Mouse (Mus musculus) cerebellum, adult 9-10 months (tissue): ENCODE measurements around the gene Bcl7a.
A peak's percentile ranks its signal among the peaks of the same experiment; 100 is the strongest.

Experiments used
- DNase-seq: peaks from one replicate; pipeline ENCODE4 v3.0.0; 2022

The Bcl7a gene

DNA sequence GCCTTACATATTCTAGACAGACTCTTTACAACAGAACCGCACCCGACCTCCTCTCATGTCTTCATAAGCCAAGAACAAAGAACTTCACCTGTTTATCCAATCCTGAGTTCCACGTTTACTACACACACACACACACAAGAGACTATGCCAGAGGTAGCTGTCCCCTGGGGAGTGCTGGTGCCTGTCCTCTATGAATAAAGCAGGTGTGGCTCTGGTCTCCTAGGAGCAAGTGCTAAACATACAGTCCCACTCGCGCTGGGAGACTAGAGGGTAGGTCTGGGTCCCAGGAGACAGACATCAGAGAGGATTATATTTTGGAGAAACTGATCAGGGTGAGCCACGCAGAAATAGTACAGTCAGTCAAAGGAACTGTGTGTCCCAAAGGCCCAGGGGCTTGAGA is 10.1 kb upstream of the Bcl7a start:
- DNase-seq, result no peak

DNA sequence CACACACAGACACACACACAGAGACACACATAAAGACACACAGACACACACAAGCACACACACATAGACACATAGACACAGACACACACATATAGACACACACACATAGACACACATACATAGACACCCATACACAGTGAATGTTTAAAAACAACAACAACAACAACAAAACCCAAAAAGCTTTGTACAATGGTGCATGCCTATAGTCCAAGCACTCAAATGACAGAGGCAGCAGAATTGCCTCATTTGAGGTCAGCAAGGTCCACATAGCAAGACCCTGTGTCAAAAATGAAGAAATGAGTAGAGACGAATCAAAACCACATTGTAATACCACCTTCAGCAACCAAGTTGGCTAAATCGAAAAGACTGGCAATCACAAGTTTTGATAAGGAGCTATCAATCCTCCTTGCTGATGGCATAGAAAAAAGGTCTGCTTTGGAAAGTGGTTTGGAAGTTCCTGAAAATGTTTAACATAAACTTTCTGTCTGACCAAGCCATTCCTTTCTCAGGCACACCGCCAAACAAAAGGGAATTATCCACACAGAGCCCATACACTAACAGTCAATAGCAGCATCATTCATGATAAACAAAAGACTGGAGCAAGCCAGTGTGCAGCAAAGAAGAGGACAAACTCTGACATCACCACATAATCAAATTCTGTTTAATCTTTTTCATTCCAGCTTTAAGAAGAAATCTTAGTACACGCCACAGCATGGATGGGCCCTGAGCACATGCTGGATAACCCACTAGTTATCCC is 7.3 kb upstream of the Bcl7a start:
- no peak for DNase-seq

DNA sequence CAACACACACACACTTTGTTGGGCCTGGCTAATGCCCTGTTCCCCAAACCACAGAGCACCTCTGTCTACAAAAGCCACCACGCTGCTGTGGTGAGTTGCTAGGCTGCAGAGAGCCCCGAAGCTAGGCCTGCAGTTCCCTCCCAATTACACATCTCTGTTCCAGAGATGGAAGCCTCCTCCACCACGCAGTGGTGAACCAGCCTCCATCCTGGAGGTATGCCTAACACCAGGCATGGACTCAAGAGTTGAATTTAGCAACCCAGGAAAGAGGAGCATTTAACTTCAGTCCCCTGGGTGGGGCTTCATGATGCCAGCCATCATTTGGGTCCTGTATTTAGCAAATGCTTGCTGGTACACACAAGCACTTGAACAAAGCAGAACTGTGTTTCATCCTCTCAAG is 5.2 kb upstream of the Bcl7a start:
- no peak for DNase-seq

DNA sequence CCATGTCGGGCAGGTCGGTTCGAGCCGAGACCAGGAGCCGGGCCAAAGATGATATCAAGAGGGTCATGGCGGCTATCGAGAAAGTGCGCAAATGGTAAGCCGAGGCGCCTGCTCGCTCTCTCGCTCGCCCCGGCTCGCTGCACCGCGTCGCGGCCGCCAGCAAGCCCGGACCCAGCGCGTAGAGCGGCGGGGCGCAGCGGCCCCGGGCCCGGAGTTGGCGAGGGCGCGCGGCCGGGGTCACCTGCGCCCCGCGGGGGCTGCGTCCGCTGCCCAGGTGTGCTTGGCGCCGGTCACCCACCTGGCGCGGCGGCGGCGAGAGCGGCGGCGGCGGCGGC is 961 bp downstream of the Bcl7a start:
- no peak for DNase-seq

DNA sequence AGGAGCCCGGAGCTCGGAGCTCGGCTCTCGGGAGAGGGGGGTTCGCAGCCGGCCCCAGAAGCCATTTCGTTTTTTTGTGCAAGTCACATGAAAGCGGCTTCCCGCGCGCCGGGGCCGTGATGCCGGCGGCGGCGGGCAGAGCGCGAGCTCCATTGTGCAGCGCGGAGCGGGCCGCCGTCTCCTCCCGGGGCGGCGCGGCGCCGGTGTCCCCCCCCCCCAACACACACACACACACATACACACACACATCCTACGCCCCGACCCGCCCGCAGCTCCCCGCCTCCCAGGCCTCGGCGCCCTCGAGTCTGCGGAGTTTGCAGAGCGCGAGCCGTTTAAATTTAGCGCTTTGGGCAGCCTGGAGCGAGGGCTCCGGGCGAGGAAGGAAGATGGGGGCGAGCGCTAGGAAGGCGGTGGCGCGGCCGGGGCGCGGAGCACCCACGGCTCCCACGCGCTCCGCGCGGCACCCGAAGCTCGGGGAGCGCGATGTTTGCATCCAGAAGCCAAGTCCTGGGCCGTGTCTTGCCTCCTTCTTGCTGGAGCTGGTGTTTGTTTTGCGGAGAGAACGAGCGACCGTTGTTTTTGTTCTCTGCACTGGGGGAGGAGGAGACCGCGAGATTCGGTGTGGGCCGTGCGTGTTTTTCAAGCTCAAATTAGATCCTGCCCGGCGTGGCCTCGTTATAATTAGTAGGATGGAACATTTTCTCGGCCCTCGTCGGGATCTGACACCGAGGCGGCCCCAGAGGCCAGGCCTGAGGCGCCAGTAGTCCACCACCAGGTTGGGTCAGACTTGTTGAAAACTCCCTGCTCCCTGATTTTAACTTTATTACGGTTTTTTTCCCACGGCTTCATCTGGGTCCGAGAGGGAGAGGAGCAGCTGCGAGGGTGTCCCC is 1.6 kb downstream of the Bcl7a start:
- no peak for DNase-seq

DNA sequence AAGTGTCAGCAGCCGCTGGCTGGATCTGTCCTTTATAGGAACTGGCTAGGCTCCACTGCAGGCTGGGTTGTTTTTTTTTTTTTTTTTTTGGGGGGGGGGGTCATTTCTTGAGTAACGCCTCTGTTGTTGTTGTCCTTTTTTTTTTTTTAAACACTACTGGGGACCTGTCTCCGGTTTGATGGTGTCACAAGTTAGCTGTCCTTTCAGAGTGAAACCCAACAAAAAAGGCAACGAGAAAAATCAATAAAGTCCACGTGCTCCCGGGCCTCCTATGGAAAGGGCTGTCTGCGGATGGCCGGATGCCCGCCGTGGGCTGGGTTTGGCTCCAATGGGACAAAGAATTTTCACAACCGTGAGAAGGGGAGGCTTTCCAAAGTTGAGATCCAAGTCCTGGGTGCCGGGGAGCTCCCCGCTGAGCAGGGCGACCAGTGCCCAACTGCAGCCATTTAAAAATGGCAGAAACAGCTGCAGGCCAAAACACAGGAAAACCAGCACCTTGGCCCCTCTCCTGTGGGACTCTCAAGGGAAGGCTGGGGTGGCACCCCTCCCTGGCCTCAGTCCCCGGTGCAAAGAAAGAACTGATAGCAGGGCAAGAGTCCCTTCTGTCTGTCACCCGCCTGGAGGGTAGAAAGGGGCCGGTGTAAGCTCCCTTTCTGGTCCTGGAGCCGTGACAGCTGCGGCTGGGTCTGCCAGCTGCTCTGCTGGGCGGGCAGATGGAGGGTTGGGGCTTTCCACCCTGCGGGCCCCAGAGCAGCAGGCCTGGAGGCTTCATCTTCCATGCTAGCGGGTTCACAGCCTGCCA is 2.4 kb downstream of the Bcl7a start:
- DNase-seq, result no peak

DNA sequence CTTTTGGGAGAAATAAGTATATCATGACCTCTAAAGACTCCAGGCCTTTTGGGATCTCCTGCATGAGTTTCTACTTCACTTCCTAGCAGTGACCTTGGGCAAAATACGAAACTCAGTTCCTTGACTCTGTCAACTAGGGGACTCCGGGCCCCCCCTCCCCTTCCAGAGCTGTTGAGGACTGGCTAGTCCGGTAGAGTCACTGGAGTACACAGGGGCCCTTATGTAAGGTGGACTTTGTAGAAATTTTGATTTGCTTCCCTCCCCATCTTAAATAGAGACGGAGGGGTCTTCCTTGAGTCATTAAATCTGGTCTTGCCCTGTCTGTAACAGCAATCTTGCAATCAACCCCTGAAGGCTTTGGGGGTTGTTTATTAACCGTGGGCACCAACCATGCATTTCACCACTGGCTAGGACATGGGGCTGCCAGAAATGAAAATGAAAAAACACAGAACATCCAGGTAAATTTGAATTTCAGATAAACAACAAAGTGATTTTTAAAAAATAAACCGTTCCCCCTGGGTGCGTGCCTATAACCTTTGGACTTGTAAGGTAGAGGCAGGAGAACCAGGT is 3.2 kb downstream of the Bcl7a start:
- DNase-seq, result peak; percentile 45

DNA sequence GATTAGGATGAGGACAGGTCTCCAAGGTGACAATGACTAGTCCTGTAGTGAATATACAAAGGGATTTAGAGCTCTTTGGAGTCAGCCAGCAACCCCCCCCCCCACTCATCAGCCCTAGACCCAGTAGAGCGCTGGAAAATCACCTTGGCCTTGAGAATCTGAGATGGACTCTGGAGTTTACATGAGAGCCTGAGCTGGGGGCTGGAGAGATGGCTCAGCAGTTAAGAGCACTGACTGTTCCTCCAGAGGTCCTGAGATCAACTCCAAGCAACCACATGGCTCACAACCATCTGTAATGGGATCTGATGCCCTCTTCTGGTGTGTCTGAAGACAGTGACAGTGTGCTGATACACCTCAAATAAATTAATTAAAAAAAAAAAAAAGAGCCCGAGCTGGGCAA is 4.4 kb downstream of the Bcl7a start:
- DNase-seq, result no peak

DNA sequence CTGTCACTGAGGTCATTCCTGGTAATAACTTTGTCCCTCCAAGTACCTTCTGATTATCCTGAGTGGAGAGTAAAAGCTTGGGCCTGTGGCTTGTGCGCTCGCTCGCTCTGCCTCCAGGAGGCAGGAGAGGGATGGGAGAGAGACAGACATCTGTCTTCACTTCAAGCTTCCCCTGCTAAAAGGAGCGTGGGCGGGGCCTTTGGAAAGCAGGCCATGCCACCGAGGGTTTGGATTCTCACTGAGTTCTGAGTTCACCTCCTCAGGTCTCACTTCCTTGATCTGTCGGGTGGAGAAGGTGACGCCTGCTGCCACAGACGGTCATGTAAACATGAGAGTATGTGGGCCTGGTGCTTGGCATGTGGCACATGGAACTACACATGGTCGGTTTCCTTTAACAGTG is 6.8 kb downstream of the Bcl7a start:
- no peak for DNase-seq

DNA sequence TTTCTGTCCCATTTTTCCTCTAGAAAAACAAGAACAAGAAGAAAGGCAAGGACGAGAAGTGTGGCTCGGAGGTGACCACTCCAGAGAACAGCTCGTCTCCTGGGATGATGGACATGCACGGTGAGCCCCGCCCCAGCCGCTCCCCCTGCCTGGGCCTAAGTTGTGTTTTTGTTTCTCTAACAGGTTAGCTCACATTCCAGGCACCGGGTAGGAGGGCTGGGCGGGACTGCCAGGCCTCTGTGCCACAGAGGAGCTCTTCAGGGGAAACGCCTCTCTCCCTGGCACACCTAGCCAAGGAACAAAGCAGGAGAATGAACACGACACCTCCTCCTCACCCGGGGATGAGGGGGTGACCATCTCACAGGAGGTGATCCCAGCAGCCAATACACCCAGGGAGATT is 12.3 kb downstream of the Bcl7a start:
- DNase-seq, result no peak

DNA sequence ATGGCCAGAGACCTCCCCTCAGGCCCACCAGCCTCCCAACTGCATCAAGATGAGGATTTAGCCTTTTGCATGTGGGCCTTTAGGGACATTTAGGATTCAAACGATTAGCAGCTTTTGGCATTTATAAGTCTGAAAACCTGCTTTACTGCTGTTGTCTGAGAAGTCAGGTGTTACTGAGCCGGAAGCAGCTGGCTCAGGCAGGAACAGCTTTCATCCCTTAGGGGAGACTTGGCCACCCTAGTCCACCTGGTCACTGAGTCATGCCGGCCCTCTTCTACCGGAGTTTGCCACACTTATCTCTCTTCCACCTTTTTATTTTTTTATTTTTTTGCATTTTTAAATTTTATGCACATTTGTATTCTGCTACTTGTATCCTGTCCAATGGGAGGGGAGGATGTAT is 13.6 kb downstream of the Bcl7a start:
- DNase-seq, result no peak

DNA sequence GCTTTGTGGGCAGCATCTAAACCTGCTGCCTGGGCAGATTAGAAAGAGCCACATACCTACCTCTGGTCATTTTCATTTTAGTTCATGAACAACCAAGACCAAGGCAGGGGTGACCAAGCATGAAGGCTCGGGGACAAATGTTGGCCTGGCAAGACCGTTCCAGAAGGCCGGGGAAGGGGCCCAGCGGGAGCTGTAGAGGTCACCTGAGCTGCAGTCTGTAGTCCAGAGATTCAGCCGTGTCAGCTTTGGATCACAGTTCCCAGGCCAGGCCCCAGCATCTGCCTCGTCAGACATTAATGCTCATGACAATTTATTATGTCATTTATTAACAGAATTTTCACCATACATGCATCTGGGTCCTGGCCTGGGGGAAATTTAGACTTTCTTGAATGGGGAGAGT is 15.8 kb downstream of the Bcl7a start:
- no peak for DNase-seq

DNA sequence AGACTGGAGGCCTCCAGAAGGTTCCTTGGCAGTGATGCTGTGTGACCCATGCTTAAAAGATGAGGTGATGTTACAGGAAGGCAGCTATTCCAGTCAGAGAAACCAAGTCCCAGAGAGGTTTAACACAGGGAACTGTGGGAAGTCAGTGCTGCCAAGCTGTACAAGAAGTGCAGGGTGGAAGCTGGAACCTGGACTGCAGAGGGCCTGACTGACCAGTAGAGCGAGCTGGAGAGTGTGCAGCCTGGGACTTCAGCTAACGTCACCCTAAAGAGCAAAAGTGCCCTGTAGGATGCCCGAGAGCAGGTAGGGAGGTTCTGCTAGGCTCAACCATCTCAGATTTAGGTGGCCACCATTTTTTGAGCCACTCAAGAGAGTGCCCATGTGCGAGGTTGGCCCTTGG is 19.3 kb downstream of the Bcl7a start:
- DNase-seq, result no peak

DNA sequence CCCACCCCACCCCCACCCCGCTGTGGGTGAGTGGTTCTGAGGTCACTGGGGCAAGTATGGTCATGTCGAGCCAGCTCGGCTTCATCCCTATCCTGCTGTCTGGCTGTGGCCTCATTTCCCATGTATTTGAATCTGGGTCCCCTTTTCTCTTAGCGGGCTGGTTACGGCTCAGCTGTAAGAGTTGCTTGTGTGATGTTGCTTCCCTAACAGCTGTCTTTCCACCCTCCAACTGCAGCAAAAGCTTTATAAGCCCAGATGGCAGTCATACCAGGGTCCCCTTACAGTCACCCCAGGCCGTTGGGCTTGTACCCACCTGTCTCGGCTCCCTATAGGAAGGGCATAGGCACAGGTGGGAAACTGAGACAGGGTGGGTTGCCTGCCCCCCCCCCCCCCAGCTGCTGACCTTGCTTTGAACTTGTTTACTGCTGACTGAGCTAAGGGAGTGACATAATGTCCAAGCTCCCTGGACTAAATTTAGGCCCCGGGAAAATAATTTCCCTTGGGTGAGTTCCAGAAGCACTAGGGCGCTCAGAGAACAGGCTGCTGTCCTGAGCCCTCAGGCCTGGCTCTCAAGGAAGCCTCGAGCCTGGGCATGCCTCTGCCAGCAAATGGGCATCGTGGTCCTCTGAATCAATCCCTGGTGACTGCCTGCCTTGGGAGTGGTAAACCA is 20.8 kb downstream of the Bcl7a start:
- DNase-seq, result peak; percentile 86

DNA sequence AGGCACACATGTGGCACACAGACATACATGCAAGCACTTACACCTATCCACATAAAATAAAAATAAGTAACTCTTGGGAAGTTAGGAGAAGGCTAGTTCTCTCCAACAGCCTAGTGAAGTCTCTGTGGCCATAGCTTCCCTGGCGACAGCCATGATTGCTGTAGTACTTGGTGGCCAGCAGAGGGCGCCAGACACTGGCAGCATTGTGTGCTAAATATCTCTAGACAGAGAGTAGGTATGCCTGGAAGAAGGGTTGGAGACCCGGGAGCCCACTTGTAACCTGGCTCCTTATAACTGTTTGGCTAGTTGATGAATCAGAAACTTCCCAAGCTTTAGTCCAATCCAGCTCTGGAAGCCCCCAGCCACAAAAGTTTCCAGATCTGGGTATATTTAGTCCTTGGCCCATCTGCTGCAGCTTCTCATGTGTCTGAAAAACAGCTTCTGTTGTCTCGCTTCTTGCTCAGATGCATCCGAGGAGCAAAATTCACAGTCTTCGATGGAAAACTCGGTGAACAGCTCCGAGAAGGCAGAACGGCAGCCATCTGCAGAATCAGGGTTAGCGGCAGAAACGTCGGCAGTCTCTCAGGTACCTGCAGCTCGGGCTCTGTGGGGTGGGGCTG is 25.3 kb downstream of the Bcl7a start:
- no peak for DNase-seq

DNA sequence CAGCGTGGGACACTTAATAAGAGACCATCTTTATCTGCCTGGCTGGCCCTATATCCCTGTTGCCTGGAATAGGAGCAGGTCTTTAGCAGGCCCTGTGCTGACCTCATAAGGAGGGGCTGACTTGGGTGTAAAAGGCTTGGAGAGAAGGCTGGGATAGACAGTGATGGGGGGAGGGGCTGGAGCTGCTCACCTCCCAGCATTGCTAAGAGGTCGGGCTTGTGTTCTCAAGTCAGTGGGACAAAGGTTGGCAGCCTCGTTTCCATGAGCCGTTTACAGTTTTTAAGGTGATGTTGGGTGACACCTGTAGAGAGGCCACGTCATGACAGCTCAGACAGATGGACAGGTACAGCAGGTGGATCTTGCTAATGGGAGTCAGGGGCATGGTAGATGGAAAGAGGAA is 26.4 kb downstream of the Bcl7a start:
- DNase-seq, result no peak

DNA sequence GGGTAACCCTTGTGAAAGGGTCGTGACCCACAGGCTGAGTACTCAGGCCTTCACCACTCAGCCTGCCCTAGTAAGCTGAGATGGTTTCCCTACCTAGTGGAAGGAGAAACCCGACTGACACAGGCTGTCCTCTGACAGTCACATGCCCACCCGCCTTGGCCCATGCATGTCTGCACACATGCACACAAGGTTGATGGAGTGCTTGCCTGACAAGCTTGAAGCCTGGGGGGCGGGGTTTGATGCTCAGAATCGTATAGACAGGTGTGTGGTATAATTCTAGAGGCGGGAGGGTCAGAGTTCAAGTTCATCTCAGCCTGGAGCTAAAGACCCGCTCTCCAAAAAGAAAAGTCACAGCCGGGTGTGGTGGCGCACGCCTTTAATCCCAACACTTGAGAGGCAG is 31.6 kb downstream of the Bcl7a start:
- no peak for DNase-seq

DNA sequence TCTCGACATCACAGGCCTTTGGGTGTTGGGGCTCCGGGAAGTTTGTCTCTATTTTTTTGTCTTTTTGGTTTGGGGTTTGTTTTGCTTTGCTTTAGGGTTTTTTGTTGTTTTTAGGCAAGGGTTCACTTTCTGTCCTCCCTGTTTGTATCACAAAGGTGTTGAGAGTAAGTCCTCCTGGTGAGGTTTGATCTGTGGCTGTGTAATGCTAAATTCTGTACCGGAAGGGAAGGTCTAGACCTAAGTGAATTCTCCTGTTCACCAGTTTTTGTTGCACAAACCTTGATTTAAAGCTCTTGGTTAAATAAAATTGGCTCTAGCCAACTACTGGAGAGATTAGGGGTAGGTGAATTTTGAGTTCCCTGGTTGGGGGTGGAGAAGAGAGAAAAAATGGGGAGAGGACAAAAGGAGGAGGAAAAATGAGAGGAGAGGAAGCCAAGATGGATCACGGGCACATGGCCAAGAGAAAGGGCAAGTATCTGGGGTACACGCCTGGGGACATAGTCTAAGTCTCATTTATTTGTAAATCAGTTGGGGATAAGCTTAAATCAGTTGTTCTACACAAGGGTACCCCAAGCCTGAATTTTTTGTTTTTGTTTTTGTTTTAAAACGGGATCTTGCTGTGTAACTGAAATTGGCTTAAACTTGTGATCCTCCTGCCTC is 32.3 kb downstream of the Bcl7a start:
- DNase-seq, result no peak

DNA sequence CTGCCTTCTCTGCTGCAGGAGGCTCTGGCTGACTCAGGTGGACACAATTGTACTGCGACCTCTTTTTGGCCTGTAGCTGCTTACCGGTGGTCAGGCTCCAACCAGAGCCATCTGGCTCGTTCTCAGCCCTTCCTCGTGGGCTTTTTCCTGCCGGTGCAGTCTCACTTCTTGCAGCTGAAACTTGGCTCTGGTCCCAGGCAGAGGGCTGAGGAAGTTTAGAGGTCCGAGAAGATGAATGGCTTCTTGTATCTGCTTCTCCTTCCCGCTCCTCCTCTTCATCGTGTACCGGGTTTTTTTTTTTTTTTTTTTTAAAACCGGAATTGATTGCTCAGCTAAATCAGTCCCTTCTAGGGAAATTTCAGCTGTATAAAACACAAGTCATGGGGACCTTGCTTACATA is 32.9 kb downstream of the Bcl7a start:
- DNase-seq, result peak; percentile 70

DNA sequence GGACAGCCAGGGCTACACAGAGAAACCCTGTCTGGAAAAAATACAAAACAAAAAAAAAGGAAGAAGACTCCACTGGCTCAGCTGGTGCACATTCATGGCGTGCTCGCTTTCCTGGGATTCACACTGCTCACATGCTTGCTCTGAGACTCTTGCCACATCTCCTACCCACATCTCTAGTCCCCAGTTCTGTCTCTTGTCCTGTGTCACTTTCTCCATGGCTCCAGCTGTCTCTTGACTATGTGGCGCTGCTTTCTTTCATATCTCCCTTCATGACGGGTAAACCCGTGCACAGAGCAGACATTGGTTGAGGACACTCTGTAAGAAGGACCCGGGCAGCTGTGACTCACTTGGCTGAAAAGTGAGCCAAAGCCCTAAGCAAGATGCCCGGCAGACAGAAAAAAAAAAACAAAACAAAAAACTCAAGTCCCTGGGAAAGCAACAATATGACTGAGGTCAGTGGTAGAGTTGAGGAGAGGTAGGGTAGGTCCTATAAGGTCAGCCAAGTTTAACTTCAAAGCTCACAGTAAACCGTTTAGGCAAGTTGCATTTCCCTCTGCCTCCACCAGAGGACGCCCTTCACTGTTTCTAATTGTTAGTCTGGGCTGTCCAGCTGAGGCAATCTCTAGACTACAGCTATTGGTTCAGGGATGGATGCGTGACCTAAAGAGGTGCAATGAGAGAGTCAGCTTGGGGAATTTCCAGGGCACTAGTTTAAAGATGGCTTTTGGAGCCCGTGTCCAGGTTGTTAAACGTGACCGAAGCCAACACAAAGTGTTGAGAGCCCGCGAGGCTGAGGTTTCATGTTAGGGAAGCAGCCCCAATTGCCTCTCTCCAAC is 33.7 kb downstream of the Bcl7a start:
- DNase-seq, result peak; percentile 87

DNA sequence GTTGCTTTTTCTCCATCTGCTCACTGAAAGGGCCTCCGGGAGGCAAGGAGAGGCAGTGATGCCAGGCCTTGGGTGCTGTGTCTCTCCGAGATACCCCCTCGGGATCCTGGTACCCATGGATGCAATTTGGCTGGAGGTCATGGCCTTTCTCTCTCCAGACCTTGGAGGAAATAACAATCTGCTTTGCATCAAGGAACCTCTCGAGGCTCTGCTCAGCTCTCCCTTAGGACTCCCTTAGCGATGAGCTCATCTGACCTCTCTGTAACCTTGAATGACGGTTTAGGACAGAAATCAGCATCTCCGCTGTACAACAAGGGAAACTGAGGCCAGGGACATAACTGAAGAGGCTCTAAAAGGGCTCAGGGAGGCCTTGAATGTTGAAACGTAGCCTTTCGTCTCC is 35.1 kb downstream of the Bcl7a start:
- no peak for DNase-seq
